Mouse (Mus musculus): ENCODE measurements around the gene Synpo2l. TPM values are rescaled to one million over a fixed set of nuclear protein-coding genes. Genes with fewer than 3 reads are reported as not detected.

Synpo2l gene
- polyA plus RNA-seq, 1 experiment: 4.3 TPM

DNA sequence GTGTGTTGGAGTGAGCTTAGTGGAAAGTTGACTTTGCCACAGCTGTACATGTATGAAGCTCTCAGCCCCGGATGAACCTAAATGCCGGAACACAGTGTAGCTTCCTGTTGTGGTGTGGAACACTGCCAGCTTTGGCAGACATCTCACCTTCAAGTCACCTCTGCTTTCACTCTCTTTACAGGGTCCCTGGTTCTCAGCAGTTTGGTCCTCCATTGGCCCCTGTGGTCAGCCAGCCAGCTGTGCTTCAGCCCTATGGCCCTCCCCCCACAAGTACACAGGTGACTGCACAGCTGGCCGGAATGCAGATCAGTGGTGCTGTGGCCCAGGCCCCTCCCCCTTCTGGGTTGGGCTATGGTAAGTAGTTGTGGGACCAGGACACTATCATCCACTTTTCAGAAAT, 14.3 kb upstream of the Synpo2l start:
- no peak for TF ChIP-seq CTCF (IDR thresholded peaks at IDR 0.05; ENCODE audit: insufficient read depth, low read length)
- TF ChIP-seq POLR2A (IDR thresholded peaks at IDR 0.05; ENCODE audit: borderline replicate concordance, extremely low read depth, low read depth, low read length): no peak
- 21% methylated on average over 3 of the region's 3 CpGs for WGBS
- Histone ChIP-seq H3K4me3 (replicated peaks; ENCODE audit: extremely low read depth, low read depth, low read length) (no peak overlapping the region), H3K4me1 (ENCODE audit: control insufficient read depth, insufficient read depth, low read length) (no peaks in the 10 kb centered on the region)
- DNase-seq: no peak

DNA sequence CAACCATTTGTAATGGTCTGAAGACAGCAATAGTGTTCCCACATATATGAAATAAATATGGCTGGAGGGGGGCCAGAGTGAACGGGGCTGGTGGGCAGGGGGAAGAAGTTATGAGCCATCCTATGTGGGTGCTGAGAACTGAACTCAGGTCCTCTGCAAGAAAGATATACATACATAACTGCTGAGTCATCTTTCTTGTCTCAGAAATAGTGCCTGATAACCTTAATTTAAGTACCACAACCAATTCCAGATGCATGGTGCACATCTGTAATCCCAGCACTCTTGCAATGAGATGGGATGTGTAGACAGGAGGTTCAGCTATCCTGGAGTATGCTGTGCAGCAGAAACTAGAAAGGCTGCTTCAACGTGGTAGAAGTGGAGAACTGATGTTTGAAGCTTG, 13.6 kb upstream of the Synpo2l start:
- TF ChIP-seq CTCF (IDR thresholded peaks at IDR 0.05; ENCODE audit: insufficient read depth, low read length): no peak
- no peak for TF ChIP-seq POLR2A (IDR thresholded peaks at IDR 0.05; ENCODE audit: borderline replicate concordance, extremely low read depth, low read depth, low read length)
- 78% methylated on average over 2 of the region's 2 CpGs for WGBS
- H3K4me3 ChIP-seq (replicated peaks; ENCODE audit: extremely low read depth, low read depth, low read length): no peak overlapping the region
- DNase-seq: no peak
- no peaks in the 10 kb centered on the region for H3K4me1 ChIP-seq (ENCODE audit: control insufficient read depth, insufficient read depth, low read length)

GRCm38 (mm10) chr14:20677906-20678305, 9.8 kb upstream of the Synpo2l start:
- no peak for DNase-seq
- Histone ChIP-seq H3K4me1 (ENCODE audit: control insufficient read depth, insufficient read depth, low read length) (peaks cover 3% of the 10 kb centered on the region), H3K4me3 (replicated peaks; ENCODE audit: extremely low read depth, low read depth, low read length) (no peak overlapping the region)
- 90% methylated on average over 4 of the region's 4 CpGs for WGBS
- TF ChIP-seq CTCF (IDR thresholded peaks at IDR 0.05; ENCODE audit: insufficient read depth, low read length) (no peak), POLR2A (IDR thresholded peaks at IDR 0.05; ENCODE audit: borderline replicate concordance, extremely low read depth, low read depth, low read length) (no peak)

GRCm38 (mm10) chr14:20674064-20674833, 6.1 kb upstream of the Synpo2l start, which contains the start of gene Sec24c:
Sec24c (plus strand) TSS chr14:20674308.
- Histone ChIP-seq H3K4me3 (replicated peaks; ENCODE audit: extremely low read depth, low read depth, low read length) (peak within 1 kb of the TSS; percentile 90), H3K4me1 (ENCODE audit: control insufficient read depth, insufficient read depth, low read length) (peaks cover 3% of the 10 kb centered on the region)
- DNase-seq: peak; percentile 98
- under 1% methylated on average over 43 of the region's 43 CpGs for WGBS
- no peak for TF ChIP-seq CTCF (IDR thresholded peaks at IDR 0.05; ENCODE audit: insufficient read depth, low read length)
- TF ChIP-seq POLR2A (IDR thresholded peaks at IDR 0.05; ENCODE audit: borderline replicate concordance, extremely low read depth, low read depth, low read length): peak; percentile 88; the same call in 1 of the 2 replicates

DNA sequence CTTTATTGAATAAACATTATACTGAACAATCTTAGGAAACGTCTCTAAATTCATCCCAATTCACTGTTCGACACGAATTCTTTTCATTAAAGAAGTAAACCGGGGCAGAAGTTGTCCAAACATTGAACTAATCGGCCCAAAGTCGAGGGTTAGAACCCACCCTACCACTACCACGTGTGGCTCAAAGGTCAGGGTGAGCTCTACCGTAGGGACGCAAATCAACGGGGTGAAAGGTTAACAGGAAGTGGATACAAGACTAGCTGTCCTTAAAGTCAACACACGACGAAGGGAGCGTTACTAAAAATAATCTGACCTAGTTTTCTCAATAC, 5.5 kb upstream of the Synpo2l start:
- Histone ChIP-seq H3K4me3 (replicated peaks; ENCODE audit: extremely low read depth, low read depth, low read length) (peak overlapping the region; percentile 59), H3K4me1 (ENCODE audit: control insufficient read depth, insufficient read depth, low read length) (peaks cover 3% of the 10 kb centered on the region)
- WGBS: 6% methylated on average over 13 of the region's 13 CpGs
- TF ChIP-seq POLR2A (IDR thresholded peaks at IDR 0.05; ENCODE audit: borderline replicate concordance, extremely low read depth, low read depth, low read length): no peak
- DNase-seq: peak; percentile 49

DNA sequence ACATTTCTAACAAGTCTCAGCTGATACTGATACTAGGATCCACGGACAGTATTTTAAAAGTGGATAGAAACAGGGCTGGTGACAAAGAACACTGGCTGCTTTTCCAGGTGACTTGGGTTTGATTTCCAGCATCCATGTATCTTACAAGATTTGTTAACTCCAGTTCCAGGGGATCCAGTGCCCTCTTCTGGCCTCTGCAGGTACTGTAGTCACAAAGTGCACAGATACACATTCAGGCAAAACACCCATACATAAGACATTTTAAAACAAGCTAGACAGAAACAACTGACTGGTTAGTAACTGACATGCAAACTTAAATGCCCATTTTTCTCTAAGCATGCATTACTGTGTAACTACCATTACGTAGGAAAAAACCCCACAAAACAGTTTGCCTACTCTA, 4.8 kb upstream of the Synpo2l start:
- 97% methylated on average over 2 of the region's 2 CpGs for WGBS
- H3K4me1 ChIP-seq (ENCODE audit: control insufficient read depth, insufficient read depth, low read length): peaks cover 3% of the 10 kb centered on the region
- no peak for DNase-seq
- no peak for TF ChIP-seq POLR2A (IDR thresholded peaks at IDR 0.05; ENCODE audit: borderline replicate concordance, extremely low read depth, low read depth, low read length)
- no peak for TF ChIP-seq CTCF (IDR thresholded peaks at IDR 0.05; ENCODE audit: insufficient read depth, low read length)
- H3K4me3 ChIP-seq (replicated peaks; ENCODE audit: extremely low read depth, low read depth, low read length): no peak overlapping the region

GRCm38 (mm10) chr14:20667469-20667868, 685 bp downstream of the Synpo2l start:
- no peak for DNase-seq
- no peaks in the 10 kb centered on the region for H3K4me1 ChIP-seq (ENCODE audit: control insufficient read depth, insufficient read depth, low read length)
- H3K4me3 ChIP-seq (replicated peaks; ENCODE audit: extremely low read depth, low read depth, low read length): no peak overlapping the region
- 72% methylated on average over 1 of the region's 1 CpGs for WGBS
- TF ChIP-seq POLR2A (IDR thresholded peaks at IDR 0.05; ENCODE audit: borderline replicate concordance, extremely low read depth, low read depth, low read length) (no peak), CTCF (IDR thresholded peaks at IDR 0.05; ENCODE audit: insufficient read depth, low read length) (no peak)

- TF ChIP-seq POLR2A (IDR thresholded peaks at IDR 0.05; ENCODE audit: borderline replicate concordance, extremely low read depth, low read depth, low read length) (no peak), CTCF (IDR thresholded peaks at IDR 0.05; ENCODE audit: insufficient read depth, low read length) (no peak)
- no peak for DNase-seq
- WGBS: 53% methylated on average over 3 of the region's 3 CpGs
- Histone ChIP-seq H3K4me1 (ENCODE audit: control insufficient read depth, insufficient read depth, low read length) (no peaks in the 10 kb centered on the region), H3K4me3 (replicated peaks; ENCODE audit: extremely low read depth, low read depth, low read length) (no peak overlapping the region)
These were observed 3.7 kb downstream of the Synpo2l start for GRCm38 (mm10) chr14:20664436-20664835.

GRCm38 (mm10) chr14:20663601-20664000, 4.6 kb downstream of the Synpo2l start:
- WGBS: 58% methylated on average over 2 of the region's 2 CpGs
- no peak for DNase-seq
- Histone ChIP-seq H3K4me1 (ENCODE audit: control insufficient read depth, insufficient read depth, low read length) (no peaks in the 10 kb centered on the region), H3K4me3 (replicated peaks; ENCODE audit: extremely low read depth, low read depth, low read length) (no peak overlapping the region)
- no peak for TF ChIP-seq POLR2A (IDR thresholded peaks at IDR 0.05; ENCODE audit: borderline replicate concordance, extremely low read depth, low read depth, low read length)
- TF ChIP-seq CTCF (IDR thresholded peaks at IDR 0.05; ENCODE audit: insufficient read depth, low read length): no peak

DNA sequence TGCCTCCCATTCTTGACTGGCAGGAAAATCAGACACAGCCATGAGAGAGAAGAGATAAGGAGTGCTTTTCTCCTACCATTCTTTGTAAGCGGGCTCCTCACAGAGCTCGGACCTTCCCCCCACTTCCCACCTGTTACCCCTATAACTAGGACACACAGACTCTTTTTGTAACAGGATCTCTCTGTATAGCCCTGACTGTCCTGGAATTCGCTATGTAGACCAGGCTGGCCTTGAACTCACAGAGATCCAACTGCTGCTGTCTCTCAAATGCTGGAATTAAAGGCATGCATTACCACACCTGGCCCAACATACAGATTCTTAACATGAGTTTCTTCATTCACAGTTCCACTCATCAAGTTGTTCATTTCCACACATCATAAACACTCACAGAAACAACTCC, 5.4 kb downstream of the Synpo2l start:
- no peak for DNase-seq
- Histone ChIP-seq H3K4me1 (ENCODE audit: control insufficient read depth, insufficient read depth, low read length) (no peaks in the 10 kb centered on the region), H3K4me3 (replicated peaks; ENCODE audit: extremely low read depth, low read depth, low read length) (no peak overlapping the region)
- 94% methylated on average over 3 of the region's 3 CpGs for WGBS
- TF ChIP-seq CTCF (IDR thresholded peaks at IDR 0.05; ENCODE audit: insufficient read depth, low read length) (no peak), POLR2A (IDR thresholded peaks at IDR 0.05; ENCODE audit: borderline replicate concordance, extremely low read depth, low read depth, low read length) (no peak)

Measured in lung, adult 2 months (tissue).